Mouse (Mus musculus) bone marrow macrophage, adult 2 months (primary cell): Measurements from ENCODE around the gene Ufc1. TPM values are rescaled to one million over a fixed set of nuclear protein-coding genes. Genes with fewer than 3 reads are reported as not detected.

ENCODE experiments used
- H3K27ac ChIP-seq: 2 replicates; pipeline ENCODE4 v1.5.1; 2012; ENCODE audit warnings: low read depth, low read length; ENCODE audit not compliant: insufficient read depth
- H3K4me1 ChIP-seq: 2 replicates; pipeline ENCODE4 v1.6.1; 2012; ENCODE audit warnings: low read length; ENCODE audit not compliant: control insufficient read depth, insufficient read depth
- H3K4me3 ChIP-seq: 2 replicates; pipeline ENCODE4 v1.5.1; 2012; ENCODE audit warnings: mild to moderate bottlenecking, low read length, moderate library complexity; ENCODE audit not compliant: insufficient read depth
- CTCF ChIP-seq: IDR thresholded peaks from 2 replicates; pipeline ENCODE4 v1.5.1; 2012; ENCODE audit warnings: low read depth, mild to moderate bottlenecking, low read length, moderate library complexity
- POLR2A ChIP-seq: IDR thresholded peaks from 2 replicates; pipeline ENCODE4 v1.6.1; 2012; ENCODE audit warnings: mild to moderate bottlenecking, low read depth, low read length, borderline replicate concordance
- polyA plus RNA-seq: library from polyadenylated mRNA; stranded (reverse); fragments of >200 nt; gene quantifications from 2 replicates; pipeline ENCODE4 v1.2.4, GENCODE M21; 2012; ENCODE audit not compliant: missing spikeins, insufficient read depth, insufficient read length

The Ufc1 gene
- polyA plus RNA-seq, 1 experiment = 97.2 TPM

GRCm38 (mm10) chr1:171288328-171288727 lies 6.5 kb downstream of the Ufc1 start:
- Histone ChIP-seq H3K4me1 (peaks cover 23% of the 10 kb centered on the region), H3K4me3 (no peak overlapping the region), H3K27ac (no peak overlapping the region)
- TF ChIP-seq CTCF = no peak
- no peak for TF ChIP-seq POLR2A

GRCm38 (mm10) chr1:171287136-171288081 lies 7.4 kb downstream of the Ufc1 start, which contains the start of gene Usp21:
Gene Usp21 (minus strand): TSS chr1:171287991.
- H3K4me3 ChIP-seq = peak within 1 kb of the TSS; percentile 89
- TF ChIP-seq CTCF (no peak), POLR2A (no peak)
- peaks cover 29% of the 10 kb centered on the region for H3K4me1 ChIP-seq
- H3K27ac ChIP-seq = peak within 1 kb of the TSS; percentile 54

DNA sequence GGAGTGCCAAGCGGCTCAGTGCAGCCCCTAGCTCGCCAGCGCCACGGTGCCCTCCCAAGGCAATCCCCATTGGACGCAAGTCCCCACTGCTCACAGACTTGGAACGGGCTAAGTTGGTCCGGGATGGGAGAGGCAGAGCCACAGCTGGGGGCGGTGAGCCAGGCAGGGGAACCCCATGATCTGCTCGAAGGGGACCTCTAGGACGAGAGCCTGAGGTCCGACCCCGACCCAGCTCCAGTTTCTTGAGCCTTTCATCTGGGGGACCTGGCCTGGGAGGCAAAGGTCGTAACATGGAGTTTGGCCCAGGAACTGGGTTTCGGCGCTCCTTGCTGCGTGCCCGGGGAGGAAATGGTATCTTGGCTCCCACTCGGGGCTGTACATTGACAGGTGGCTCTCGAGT lies 8.3 kb downstream of the Ufc1 start:
- Histone ChIP-seq H3K27ac (no peak overlapping the region), H3K4me3 (no peak overlapping the region), H3K4me1 (peaks cover 33% of the 10 kb centered on the region)
- TF ChIP-seq POLR2A = no peak
- no peak for TF ChIP-seq CTCF

DNA sequence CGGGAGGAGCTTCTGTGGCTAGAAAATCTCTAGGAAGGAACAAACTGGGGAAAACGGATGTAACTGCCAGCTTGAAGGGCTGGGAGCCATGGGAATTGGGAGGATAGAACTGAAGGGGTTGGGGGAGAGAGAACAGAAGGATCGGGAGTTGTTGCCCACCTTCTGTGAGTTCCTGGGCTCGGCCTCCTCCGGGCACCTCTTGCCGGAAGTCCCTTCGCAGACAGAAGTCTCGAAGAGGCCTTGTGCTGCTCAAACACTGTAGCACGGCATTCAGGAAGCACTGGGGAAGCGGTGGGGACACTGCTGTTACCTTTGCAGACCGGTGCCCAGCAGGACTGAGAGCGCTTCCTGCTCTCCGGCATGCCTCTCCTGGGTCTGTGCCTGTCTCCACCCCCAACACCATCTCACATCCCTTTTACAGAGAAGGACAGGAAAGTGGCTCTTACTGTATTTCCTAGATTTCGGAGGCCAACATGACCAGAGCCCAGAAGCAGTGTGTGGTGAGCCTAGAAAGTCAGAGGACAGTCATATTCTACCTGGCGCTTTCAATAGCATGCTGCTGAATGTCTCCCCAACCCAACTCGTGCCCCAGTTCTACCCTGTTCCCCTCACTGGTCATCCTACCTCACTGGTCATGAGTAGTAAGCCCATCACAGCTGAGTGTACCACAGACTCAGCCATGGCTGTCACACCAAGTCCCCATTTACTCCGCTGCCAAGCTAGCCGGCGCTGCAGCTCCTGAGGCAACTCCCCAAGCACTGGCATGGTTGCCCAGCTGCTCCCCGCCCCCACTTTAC lies 9.5 kb downstream of the Ufc1 start:
- peaks cover 33% of the 10 kb centered on the region for H3K4me1 ChIP-seq
- no peak overlapping the region for H3K4me3 ChIP-seq
- no peak for TF ChIP-seq POLR2A
- no peak for TF ChIP-seq CTCF
- H3K27ac ChIP-seq = no peak overlapping the region

DNA sequence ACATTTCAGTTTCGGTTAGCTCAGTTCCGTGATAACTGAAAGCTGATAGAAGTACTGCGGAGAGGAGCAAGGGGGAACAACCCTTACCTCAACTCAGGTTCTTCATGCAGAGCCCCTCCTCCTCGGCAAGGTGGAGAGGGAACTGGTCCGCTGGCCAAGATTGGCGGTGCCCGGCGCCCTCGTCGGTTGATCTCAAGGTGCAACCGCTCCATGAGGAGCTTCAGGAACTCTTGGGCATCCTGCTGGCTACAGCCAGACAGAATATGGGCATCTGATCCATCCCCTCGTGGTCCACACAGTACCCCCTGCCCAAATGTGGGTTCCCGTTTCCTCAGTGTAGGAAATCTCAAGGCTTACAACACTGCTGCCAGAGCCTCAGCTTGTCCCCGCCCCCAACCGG lies 10.3 kb downstream of the Ufc1 start:
- H3K27ac ChIP-seq = no peak overlapping the region
- H3K4me1 ChIP-seq = peaks cover 36% of the 10 kb centered on the region
- no peak overlapping the region for H3K4me3 ChIP-seq
- no peak for TF ChIP-seq POLR2A
- TF ChIP-seq CTCF = no peak

DNA sequence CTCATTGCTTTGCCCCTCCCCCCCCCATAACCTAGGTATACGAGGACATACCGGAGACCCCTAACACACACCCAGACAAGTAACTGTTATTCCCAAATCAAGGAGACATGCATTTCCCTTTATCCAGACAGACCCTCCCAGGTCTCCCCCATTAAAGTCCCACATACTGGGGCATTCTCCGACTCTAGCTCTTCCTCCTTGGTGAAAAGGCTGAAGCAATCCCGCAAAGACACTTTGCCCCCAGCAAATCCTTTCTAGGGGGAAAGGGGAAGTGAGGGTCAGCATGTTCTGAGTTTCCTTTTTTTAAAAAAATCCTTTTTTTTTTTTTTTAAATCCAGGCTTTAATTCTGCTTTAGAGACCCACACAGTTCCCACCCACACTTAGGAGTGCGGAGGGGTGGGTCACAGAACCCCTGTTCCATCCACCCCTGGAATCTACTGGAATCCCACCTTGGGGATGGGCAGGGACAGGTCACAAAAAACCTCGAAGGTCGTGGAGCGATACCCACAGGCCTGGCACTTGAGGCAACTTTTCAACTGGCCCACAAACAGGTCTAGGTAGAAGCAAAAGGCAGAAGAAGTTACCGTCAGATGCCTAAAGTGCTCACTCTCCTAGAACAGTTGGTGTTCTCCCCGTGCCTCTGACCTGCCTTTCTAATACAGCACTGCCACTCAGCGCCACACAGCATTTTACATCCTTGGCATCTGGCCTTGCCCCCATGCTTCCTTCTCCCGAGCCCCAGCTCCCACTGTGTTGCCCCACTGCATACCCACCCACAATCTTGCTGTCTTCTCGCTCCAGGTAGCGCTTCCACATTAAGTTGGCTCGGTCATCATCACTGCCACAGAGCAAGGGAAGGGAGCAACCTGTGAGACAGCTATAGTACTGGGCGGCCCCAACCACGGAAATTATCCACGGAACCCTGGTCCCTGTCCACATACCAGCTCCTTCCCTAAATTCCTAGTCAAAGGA lies 11.3 kb downstream of the Ufc1 start:
- H3K27ac ChIP-seq = peak overlapping the region; percentile 85
- H3K4me3 ChIP-seq = peak overlapping the region; percentile 36
- peaks cover 36% of the 10 kb centered on the region for H3K4me1 ChIP-seq
- no peak for TF ChIP-seq POLR2A
- TF ChIP-seq CTCF = no peak

DNA sequence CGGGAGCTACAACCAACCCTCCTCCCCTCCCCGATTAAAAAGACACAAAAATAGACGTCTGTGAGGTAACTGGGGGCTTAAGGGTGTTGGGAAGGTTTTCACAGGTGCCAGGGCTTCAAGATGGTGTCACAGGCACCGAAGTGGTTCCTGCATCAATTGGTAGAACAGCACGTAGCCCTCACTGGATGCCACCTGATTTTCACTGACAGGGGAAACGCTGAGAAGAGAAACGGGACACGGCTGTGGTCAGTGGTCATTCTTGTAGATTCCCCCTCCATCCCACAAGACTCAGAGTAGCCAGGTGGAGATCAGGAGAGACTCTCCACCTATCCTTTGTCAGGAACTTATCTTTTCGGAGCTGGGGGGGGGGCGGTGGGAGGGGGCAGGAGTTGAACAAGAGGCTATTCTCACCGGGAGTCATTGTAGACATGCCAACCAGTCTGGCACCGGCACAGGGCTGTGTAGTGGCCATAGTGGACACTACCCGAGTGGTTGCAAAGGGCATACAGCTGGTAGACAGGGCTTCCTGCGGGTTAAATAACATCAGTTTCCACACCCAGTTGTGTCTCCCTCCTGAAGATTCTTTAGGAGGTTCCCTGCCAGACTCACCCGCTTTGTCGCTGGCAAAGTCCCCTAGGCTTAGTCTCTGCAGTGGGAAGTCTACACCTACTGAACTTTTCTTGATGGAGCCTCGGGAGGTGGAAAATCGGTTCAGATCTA lies 12.6 kb downstream of the Ufc1 start:
- Histone ChIP-seq H3K4me3 (no peak overlapping the region), H3K4me1 (peaks cover 35% of the 10 kb centered on the region), H3K27ac (peak overlapping the region; percentile 85)
- no peak for TF ChIP-seq CTCF
- TF ChIP-seq POLR2A = no peak

- H3K4me1 ChIP-seq = peaks cover 33% of the 10 kb centered on the region
- H3K4me3 ChIP-seq = peak overlapping the region; percentile 82
- no peak for TF ChIP-seq POLR2A
- peak; percentile 61 for TF ChIP-seq CTCF
- H3K27ac ChIP-seq = peak overlapping the region; percentile 82
Measured at GRCm38 (mm10) chr1:171281528-171281923, 13.3 kb downstream of the Ufc1 start.
